In the genomic region with DNA sequence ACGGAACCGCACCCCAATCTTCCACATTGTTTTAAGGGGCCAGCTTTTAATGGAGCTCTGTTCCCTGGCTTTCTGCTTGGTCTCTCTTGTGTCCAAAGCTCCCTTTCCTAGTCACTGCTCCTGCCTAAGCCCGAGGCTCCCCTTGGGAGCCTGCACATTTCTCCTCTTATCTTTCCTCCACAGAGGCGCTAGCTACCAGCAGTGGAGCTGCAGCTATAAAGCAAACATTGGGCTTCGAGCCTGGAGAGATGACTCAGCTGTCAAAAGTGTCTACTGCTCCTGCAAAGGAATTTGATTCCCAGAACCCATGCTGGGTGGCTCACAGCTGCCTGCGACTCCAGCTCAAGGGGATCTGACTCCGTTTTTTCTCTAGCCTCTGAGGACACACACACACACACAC, we compare ENCODE assay signal across 8 mouse cellular contexts. TPM values are rescaled to one million over a fixed set of nuclear protein-coding genes. Genes with fewer than 3 reads are reported as not detected.
A peak's percentile ranks its signal among the peaks of the same experiment; 100 is the strongest.
DNase-seq lines count a peak whose midpoint lies in the region; ATAC-seq and TF ChIP-seq lines count a peak whose summit lies in the region.

No protein-coding gene starts in this region.

- WGBS in kidney, embryonic 15.5 days, result 53% methylated on average over 7 of the region's 7 CpGs
- WGBS in heart, embryonic 10.5 days, result 34% methylated on average over 7 of the region's 7 CpGs

- TF ChIP-seq CTCF in brain, embryonic 14.5 days (IDR thresholded peaks at IDR 0.05; ENCODE audit: borderline replicate concordance, extremely low read depth, insufficient read depth, insufficient read length), result no peak

- H3K4me1 ChIP-seq in kidney, embryonic 15.5 days, result peaks cover 5% of the 10 kb centered on the region; the same call in 1 of the 2 replicates
- H3K4me1 ChIP-seq in heart, embryonic 10.5 days, result peaks cover 25% of the 10 kb centered on the region

- no peak overlapping the region for H3K4me3 ChIP-seq in kidney, embryonic 15.5 days (replicated peaks)
- H3K4me3 ChIP-seq in heart, embryonic 10.5 days, result peak overlapping the region; percentile 8; the same call in 1 of the 2 replicates

- no peak for TF ChIP-seq POLR2A in brain, embryonic 14.5 days (IDR thresholded peaks at IDR 0.05; ENCODE audit: borderline replicate concordance, extremely low read depth, insufficient read depth, insufficient read length, poor library complexity, severe bottlenecking)

- DNase-seq in kidney, adult 18-20 months, result no peak
- peak; percentile 40 for DNase-seq in brain, embryonic 14.5 days (ENCODE audit: low read depth)
- peak; percentile 79 for DNase-seq in heart, embryonic 10.5 days (ENCODE audit: low spot score)
- DNase-seq in layer of hippocampus, postnatal 14 days (ENCODE audit: low spot score in 2 of 2), result peak; percentile 28
- DNase-seq in right cerebral cortex, postnatal 10 days (ENCODE audit: low spot score in 2 of 2), result peak; percentile 70 to 71
- DNase-seq in cerebellum, adult 18-20 months, result no peak
- no peak for DNase-seq in ovary, postnatal 14 days (ENCODE audit: low spot score)

- no peak overlapping the region for H3K4me2 ChIP-seq in kidney, embryonic 15.5 days

- H3K27ac ChIP-seq in kidney, embryonic 15.5 days, result peak overlapping the region; percentile 54; the same call in 1 of the 2 replicates
- H3K27ac ChIP-seq in heart, embryonic 10.5 days, result peak overlapping the region; percentile 57

- no peak overlapping the region for H3K9ac ChIP-seq in kidney, embryonic 15.5 days

- peaks cover 7% of the 10 kb centered on the region; the same call in 1 of the 2 replicates for H3K9me3 ChIP-seq in kidney, embryonic 15.5 days (replicated peaks)
- peaks cover 7% of the 10 kb centered on the region; the same call in 1 of the 2 replicates for H3K9me3 ChIP-seq in heart, embryonic 10.5 days

- no peaks in the 10 kb centered on the region for H3K27me3 ChIP-seq in kidney, embryonic 15.5 days
- no peaks in the 10 kb centered on the region for H3K27me3 ChIP-seq in heart, embryonic 10.5 days (ENCODE audit: insufficient read depth, poor library complexity, severe bottlenecking)

- peak; percentile 58; the same call in 1 of the 2 replicates for ATAC-seq in kidney, embryonic 15.5 days (replicated peaks; ENCODE audit: low FRiP score)

- H3K36me3 ChIP-seq in kidney, embryonic 15.5 days, result no peaks in the 10 kb centered on the region
- no peaks in the 10 kb centered on the region for H3K36me3 ChIP-seq in heart, embryonic 10.5 days

RNA-seq across cellular contexts. Expression of gene Plbd1, which starts 10.7 kb away (rescaled TPM):
- 4.8 and 5.2 TPM in 2 replicates for polyA plus RNA-seq in kidney, embryonic 15.5 days (2015; fragmentation: Nextera tagmentation; extraction: Ambion mirVana)
- 0.72 and 1.2 TPM in 2 replicates for polyA plus RNA-seq in brain, embryonic 14.5 days (2012; rRNA removed)
- polyA plus RNA-seq in heart, embryonic 10.5 days (2016; fragmentation: Nextera tagmentation; extraction: Ambion mirVana), result 3.1 and 6.0 TPM in 2 replicates
- total RNA-seq in layer of hippocampus, postnatal 14 days (2021), result under 1 TPM in 1 of 2 experiments, not detected in 1; 0.58 TPM

Comparison
In these comparisons a context has a peak if more than half of its experiments do, and no peak if none do; other contexts are left out.
1. DNase-seq: peak in brain, embryonic 14.5 days (single experiment), heart, embryonic 10.5 days (single experiment), layer of hippocampus, postnatal 14 days (2 of 2) and right cerebral cortex, postnatal 10 days (2 of 2); none in kidney, adult 18-20 months (single experiment), cerebellum, adult 18-20 months (0 of 2) and ovary, postnatal 14 days (single experiment).